Mouse (Mus musculus) frontal cortex, adult (tissue): Measurements from ENCODE around the gene Map4k3.

Experiments
- ATAC-seq: cut with Nextera tagmentation; 2 replicates; pipeline ENCODE4 v1.9.2; 2017; ENCODE audit warnings: mild to moderate bottlenecking, moderate library complexity, mixed read lengths; ENCODE audit not compliant: low TSS enrichment

Gene Map4k3

GRCm38 (mm10) chr17:80729825-80730224 lies 1.5 kb upstream of the Map4k3 start:
- ATAC-seq, result no peak

- ATAC-seq, result peak; percentile 31; the same call in 1 of the 2 replicates
Measured at GRCm38 (mm10) chr17:80729080-80729749, 930 bp upstream of the Map4k3 start.

- ATAC-seq, result peak; percentile 33
Measured at GRCm38 (mm10) chr17:80727341-80727951, 839 bp downstream of the Map4k3 start.

GRCm38 (mm10) chr17:80726821-80727220 lies 1.5 kb downstream of the Map4k3 start:
- no peak for ATAC-seq

GRCm38 (mm10) chr17:80723092-80723491 lies 5.2 kb downstream of the Map4k3 start:
- no peak for ATAC-seq

- ATAC-seq, result no peak
Measured at GRCm38 (mm10) chr17:80721670-80722069, 6.6 kb downstream of the Map4k3 start.

GRCm38 (mm10) chr17:80719309-80719708 lies 9.0 kb downstream of the Map4k3 start:
- ATAC-seq, result no peak

- no peak for ATAC-seq
Measured at GRCm38 (mm10) chr17:80718243-80718642, 10.0 kb downstream of the Map4k3 start.

GRCm38 (mm10) chr17:80713588-80713987 lies 14.7 kb downstream of the Map4k3 start:
- no peak for ATAC-seq

GRCm38 (mm10) chr17:80709921-80710838 lies 18.1 kb downstream of the Map4k3 start:
- ATAC-seq, result peak; percentile 88

- no peak for ATAC-seq
Measured at GRCm38 (mm10) chr17:80708803-80709202, 19.5 kb downstream of the Map4k3 start.

- peak; percentile 39; the same call in 1 of the 2 replicates for ATAC-seq
Measured at GRCm38 (mm10) chr17:80707176-80707575, 21.1 kb downstream of the Map4k3 start.

- ATAC-seq, result no peak
Measured at GRCm38 (mm10) chr17:80706608-80707007, 21.7 kb downstream of the Map4k3 start.

- ATAC-seq, result no peak
Measured at GRCm38 (mm10) chr17:80701687-80702086, 26.6 kb downstream of the Map4k3 start.

- peak; percentile 39 for ATAC-seq
Measured at GRCm38 (mm10) chr17:80698930-80699329, 29.4 kb downstream of the Map4k3 start.

GRCm38 (mm10) chr17:80698191-80698901 lies 29.9 kb downstream of the Map4k3 start:
- ATAC-seq, result peak; percentile 18

GRCm38 (mm10) chr17:80696956-80697355 lies 31.3 kb downstream of the Map4k3 start:
- no peak for ATAC-seq

GRCm38 (mm10) chr17:80696210-80696609 lies 32.1 kb downstream of the Map4k3 start:
- no peak for ATAC-seq

- peak; percentile 20; the same call in 1 of the 2 replicates for ATAC-seq
Measured at GRCm38 (mm10) chr17:80693707-80694106, 34.6 kb downstream of the Map4k3 start.

GRCm38 (mm10) chr17:80692183-80692582 lies 36.1 kb downstream of the Map4k3 start:
- ATAC-seq, result no peak

- ATAC-seq, result no peak
Measured at GRCm38 (mm10) chr17:80688701-80689100, 39.6 kb downstream of the Map4k3 start.

- ATAC-seq, result no peak
Measured at GRCm38 (mm10) chr17:80686066-80686465, 42.2 kb downstream of the Map4k3 start.
